Mouse (Mus musculus) yolk sac, embryonic 10.5 days (tissue): ENCODE measurements around the gene Snx3.

ENCODE experiments used
- DNase-seq: peaks from one replicate; pipeline ENCODE4 v3.0.0-alpha.2; 2017; ENCODE audit warnings: low spot score

Snx3 gene

GRCm38 (mm10) chr10:42578698-42579474 is 77.1 kb downstream of the Snx3 start:
- DNase-seq: no peak

GRCm38 (mm10) chr10:42579475-42580130 is 77.8 kb downstream of the Snx3 start:
- DNase-seq: no peak

GRCm38 (mm10) chr10:42580131-42580950 is 78.5 kb downstream of the Snx3 start:
- no peak for DNase-seq

GRCm38 (mm10) chr10:42580951-42581277 is 79.1 kb downstream of the Snx3 start:
- no peak for DNase-seq

- DNase-seq: no peak
Measured at GRCm38 (mm10) chr10:42581694-42582565, 80.1 kb downstream of the Snx3 start.

- DNase-seq: no peak
Measured at GRCm38 (mm10) chr10:42582566-42583110, 80.8 kb downstream of the Snx3 start.

- no peak for DNase-seq
Measured at GRCm38 (mm10) chr10:42583157-42583872, 81.5 kb downstream of the Snx3 start, which contains the start of the genes Nr2e1 and Ostm1. Nr2e1 (minus strand) TSS chr10:42583632. Ostm1 (plus strand) TSS chr10:42583822.

- no peak for DNase-seq
Measured at GRCm38 (mm10) chr10:42583902-42584435, 82.1 kb downstream of the Snx3 start.

GRCm38 (mm10) chr10:42584436-42584983 is 82.7 kb downstream of the Snx3 start:
- DNase-seq: no peak
